Mouse (Mus musculus) heart, postnatal 0 days (tissue): ENCODE data around the gene Grik1.

ENCODE experiments used
- CTCF ChIP-seq: IDR thresholded peaks from 2 replicates; pipeline ENCODE4 v1.5.1; 2016; ENCODE audit warnings: antibody characterized with exemption, control low read depth, low read depth
- EP300 ChIP-seq: IDR thresholded peaks from 2 replicates; pipeline ENCODE4 v1.6.1; 2016; ENCODE audit warnings: antibody characterized with exemption, low read depth

DNA sequence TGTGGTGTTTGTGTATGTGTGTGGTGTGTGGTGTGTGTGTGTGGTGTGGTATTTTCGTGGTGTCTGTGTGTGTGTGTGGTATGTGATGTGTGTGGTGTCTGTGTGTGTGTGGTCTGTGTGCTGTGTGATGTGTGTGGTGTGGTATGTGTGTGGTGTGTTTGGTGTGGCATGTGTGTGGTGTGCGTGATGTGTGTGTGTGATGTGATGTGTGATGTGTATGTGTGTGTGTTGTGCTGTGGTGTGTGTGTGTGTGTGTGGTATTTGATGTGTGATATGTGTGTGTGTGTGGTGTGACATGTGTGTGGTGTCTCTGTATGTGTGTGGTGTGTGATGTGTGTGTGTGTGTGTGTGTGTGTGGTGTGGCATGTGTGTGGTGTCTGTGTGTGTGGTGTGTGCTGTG lies 388.9 kb downstream of the Grik1 start:
- no peak for TF ChIP-seq CTCF
- TF ChIP-seq EP300: no peak
